Mouse (Mus musculus) ES-E14 (cell line): Measurements from ENCODE around the gene Ctsh.

Experiments
- MAFK ChIP-seq: IDR thresholded peaks from 2 replicates; pipeline ENCODE4 v1.6.1; 2014; ENCODE audit warnings: mild to moderate bottlenecking, low read depth, low read length, inconsistent platforms; ENCODE audit not compliant: insufficient read depth
- ZC3H11A ChIP-seq: IDR thresholded peaks from 2 replicates; pipeline ENCODE4 v1.6.1; 2012; ENCODE audit warnings: low read depth, mild to moderate bottlenecking, inconsistent platforms, low read length, borderline replicate concordance

DNA sequence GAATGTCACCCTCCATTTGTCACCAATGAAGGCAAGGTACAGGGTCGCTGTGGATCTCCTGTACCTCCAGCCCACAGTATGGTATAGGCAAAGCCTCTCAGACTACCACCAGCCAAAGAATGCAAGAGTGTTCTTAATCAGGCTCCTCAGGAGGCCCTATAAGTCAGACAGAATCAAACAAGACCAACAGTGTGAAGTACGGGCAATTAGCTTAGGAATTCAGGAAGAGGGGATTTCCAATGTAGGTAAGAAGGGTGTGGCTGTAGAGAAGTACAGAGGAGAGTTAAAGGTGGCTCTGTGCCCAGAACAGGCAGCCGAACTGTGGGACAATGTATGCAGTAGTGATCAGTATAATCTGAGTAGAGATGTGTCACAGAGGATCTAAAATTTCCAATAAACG is 17.6 kb upstream of the Ctsh start:
- TF ChIP-seq MAFK (no peak), ZC3H11A (no peak)
